Mouse (Mus musculus) liver, postnatal 0 days (tissue): ENCODE results near the gene Mllt11.

Experiments
- CTCF ChIP-seq: sonication (generic); IDR thresholded peaks from 2 replicates; pipeline ENCODE4 v1.5.1; 2016; ENCODE audit warnings: antibody characterized with exemption, low read depth
- EP300 ChIP-seq: IDR thresholded peaks from 2 replicates; pipeline ENCODE4 v1.6.1; 2016; ENCODE audit warnings: antibody characterized with exemption, low read depth, mild to moderate bottlenecking

DNA sequence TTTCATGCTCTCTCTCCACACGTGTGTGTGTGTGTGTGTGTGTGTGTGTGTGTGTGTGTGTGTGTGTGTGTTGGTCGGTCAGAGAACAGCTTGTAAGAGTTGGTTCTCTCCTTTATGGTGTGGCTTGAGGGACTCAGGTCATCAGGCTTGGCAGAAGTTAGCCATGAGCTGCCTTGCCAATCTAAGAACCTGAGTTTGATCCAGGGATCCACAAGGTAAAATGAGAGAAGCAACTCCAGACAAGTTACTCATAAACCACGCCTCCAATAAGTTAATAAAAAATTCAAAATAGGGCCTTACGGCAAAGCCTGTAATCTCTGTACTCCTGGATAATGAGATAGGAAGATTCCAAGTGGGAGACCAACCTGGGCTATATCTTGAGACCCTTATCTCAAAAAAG, 23.7 kb downstream of the Mllt11 start:
- TF ChIP-seq CTCF (no peak), EP300 (no peak)
